Mouse (Mus musculus) cortical plate, adult 2 months (tissue): ENCODE data around the gene Gm42878.

Experiments
- CTCF ChIP-seq: fragments of 200-500 bp; IDR thresholded peaks from 2 replicates; pipeline ENCODE4 v1.5.1; 2011; ENCODE audit warnings: mild to moderate bottlenecking, control low read depth, low read length; ENCODE audit not compliant: insufficient read depth; ENCODE audit errors: extremely low read depth
- POLR2A ChIP-seq: fragments of 200-500 bp; IDR thresholded peaks from 2 replicates; pipeline ENCODE4 v1.6.1; 2011; ENCODE audit warnings: mild to moderate bottlenecking, low read length, control low read depth; ENCODE audit not compliant: insufficient read depth; ENCODE audit errors: extremely low read depth

DNA sequence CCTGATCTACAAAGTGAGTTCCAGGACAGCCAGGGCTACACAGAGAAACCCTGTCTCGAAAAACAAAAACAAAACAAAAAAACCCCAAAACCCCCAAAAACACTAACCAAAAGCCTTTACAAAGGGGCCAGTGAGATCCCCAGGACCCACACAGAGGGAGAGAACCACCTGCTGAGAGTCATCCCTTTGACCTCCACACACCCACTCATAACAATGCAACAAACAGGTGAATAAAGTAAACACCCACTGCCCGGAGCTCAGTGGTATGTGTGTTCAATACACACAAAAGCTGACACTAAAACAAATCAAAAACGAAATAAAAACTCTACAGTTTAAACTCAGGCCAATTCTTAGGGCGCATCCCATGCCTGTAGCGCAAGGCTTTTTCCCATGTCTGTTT, 5.2 kb downstream of the Gm42878 start:
- TF ChIP-seq POLR2A, result no peak
- no peak for TF ChIP-seq CTCF
